Mouse (Mus musculus): ENCODE data around the gene Ciz1.

Gene Ciz1

GRCm38 (mm10) chr2:32415801-32416200 lies 63.7 kb downstream of the Ciz1 start:
- no peak for DNase-seq (ENCODE audit: low spot score in 2 of 2)

DNA sequence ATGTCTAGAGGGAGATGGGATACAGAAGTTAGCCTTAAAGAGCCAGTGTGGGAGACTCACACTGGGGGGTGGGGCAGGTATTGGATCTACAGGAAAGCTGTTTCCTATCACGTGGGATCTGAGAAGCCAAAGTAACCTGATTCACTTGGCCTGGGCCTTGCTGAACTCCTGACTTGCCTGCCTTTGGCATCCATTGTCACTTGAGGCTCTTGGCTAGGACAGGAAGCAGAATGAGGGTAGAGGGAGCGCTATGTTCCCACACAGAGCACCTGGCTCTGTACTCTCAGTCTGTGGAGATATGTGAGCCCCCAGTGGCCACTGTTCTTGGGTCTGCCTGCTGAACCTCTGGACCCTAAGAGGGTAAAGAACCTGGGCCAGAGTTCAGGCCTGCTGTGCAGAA lies 64.4 kb downstream of the Ciz1 start:
- no peak for DNase-seq (ENCODE audit: low spot score in 2 of 2)

DNA sequence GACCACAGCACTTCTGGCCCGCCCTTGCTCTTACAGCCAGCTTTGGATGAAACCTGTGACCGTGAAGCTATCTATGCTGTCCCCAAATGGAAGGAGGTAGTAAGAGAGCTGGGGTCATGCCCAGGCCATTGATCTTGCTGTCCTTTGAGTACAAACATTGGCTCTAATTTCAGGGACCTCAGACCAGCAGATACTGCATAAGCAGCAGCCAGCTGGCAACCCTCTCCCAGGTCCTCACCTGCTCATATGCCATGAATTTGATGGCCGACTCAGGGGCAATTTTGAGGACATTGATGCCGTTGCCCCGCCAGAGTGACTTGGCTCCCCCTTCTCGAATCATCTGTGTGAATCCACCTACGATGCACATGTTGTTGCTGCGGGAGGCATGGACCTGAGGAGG lies 65.4 kb downstream of the Ciz1 start:
- no peak for DNase-seq (ENCODE audit: low spot score in 2 of 2)

DNA sequence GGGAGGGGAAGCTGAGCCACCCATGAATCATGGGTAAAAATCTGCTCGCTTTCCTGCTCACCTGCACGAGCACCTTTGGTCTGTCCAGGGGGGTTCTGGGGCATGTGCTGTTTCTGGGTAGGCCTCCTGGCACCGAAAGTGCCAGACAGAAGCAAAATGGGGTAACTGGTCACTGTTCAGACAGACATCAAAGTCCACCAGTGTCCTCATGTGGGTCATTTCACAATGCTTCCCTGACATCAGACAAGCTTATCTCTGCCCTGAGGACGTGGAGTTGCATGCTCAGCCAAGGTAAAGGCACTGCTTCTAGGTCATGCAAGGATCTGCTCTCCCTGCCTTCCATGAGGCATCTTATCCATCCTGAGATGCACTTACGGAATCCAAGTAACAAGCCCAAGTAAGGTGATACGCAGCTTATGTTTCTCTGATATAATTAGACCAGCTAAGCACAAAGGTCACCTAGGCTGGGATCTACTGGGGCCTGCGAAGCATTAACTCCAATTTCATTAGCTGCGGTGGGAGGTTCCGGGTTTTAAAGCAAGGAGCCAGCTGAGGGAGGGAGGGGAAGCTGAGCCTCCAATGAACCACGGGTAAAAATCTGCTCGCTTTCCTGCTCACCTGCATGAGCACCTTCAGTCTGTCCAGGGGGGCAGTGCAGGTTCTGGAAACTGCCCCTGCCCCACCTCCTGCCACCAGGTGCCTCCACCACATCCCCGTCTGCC lies 66.5 kb downstream of the Ciz1 start:
- no peak for DNase-seq (ENCODE audit: low spot score in 2 of 2)

- no peak for DNase-seq (ENCODE audit: low spot score in 2 of 2)
Observed at GRCm38 (mm10) chr2:32419359-32419758, 67.2 kb downstream of the Ciz1 start.

- no peak for DNase-seq (ENCODE audit: low spot score in 2 of 2)
Observed at GRCm38 (mm10) chr2:32420066-32420608, 68.0 kb downstream of the Ciz1 start.

DNA sequence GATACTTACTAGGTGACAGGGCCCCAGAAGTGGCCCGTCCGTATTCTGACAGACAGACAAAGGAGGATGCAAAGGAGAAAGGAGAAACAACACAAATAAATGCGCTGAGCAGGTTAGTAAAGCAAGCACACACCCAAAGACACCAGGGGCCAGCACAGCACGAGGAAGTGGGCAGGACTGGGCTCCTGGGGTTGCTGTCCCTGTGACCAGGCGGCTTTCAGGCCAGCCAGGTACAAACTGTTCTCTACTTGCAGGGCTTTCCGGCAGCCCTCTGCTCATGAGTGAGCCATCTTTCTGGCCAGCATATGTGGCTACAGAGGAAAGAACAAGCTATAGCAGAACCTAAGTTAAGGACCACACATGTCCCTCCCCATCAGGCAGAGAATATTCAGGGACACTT lies 68.5 kb downstream of the Ciz1 start:
- no peak for DNase-seq (ENCODE audit: low spot score in 2 of 2)

DNA sequence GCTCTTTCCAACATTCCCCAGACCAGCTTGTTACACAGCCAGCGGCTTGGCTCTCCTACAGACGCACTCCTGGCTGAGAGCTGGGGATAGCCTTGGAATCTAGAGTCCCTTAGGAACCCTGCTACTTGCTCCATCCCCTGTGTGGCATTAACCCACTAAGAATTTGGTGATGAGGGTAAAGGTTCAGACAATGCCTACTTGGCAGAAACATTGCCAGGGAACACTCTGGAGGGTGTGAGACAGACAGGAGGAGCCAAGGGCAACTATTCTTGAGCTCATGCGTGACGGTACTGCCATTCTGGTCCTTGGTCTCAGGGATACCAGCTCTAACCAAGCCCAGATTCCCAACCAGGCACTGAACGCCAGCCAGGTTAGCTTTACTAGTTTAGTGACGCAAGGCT lies 69.7 kb downstream of the Ciz1 start:
- no peak for DNase-seq (ENCODE audit: low spot score in 2 of 2)

DNA sequence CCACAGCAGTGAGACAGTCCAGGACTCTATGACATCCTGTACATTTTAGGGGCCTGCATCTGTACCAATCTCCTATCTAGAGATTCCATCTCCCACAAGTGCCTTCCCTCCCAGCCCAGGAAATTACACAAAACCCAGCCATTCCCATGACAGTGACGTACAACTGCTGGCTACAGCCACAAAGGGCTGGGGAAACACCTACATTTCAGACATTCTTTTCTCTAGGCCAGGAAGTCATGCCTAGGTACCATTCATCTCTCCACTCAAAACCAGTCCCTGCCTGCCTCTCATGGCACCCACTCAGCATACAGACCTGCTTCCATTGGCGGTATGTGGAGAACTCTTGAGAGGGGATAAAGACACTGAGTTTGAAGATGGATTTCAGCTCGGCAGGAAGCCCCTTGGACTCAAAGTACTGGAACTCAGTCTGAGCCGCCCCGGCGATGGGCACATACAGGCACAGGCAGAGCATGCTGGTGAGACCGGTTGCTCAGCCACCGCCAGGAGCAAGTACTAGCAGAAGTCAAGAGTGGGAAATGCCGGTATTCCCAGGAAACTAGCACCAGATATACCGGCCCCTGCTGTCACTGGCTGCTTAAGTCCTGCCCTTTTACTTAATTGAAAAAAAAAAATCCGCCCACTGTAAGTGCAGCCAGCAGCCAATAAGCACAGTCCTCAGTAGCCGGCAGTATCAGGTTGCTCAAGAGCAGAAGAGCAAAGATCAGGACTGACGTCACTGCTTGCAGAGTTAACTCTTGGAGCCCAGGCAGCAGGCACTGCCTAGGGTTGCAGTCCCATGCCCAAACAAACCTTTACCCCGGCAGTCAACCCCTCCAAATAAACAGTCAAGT lies 71.6 kb downstream of the Ciz1 start:
- DNase-seq (ENCODE audit: low spot score in 2 of 2): peak; percentile 65 to 69

DNA sequence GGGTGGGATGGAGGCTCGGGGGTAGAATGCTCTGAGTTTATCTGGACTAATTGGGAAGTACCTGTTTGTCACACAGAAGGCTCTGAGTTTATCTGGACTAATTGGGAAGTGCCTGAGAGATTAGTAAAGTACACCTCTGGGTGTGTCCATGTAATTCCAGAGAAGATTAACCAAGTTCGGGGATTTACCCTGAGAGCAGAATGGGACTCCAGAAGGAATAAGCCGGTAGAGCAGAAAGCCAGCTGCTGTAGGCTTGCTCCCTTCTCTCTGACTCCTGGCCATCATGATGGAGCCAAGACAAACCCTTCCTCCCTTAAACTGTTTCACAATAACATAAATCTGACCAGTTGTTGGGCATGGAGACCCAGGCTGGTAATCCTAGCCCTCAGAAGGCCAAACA lies 72.7 kb downstream of the Ciz1 start:
- DNase-seq (ENCODE audit: low spot score in 2 of 2): no peak

- no peak for DNase-seq (ENCODE audit: low spot score in 2 of 2)
Observed at GRCm38 (mm10) chr2:32425568-32425967, 73.4 kb downstream of the Ciz1 start.

DNA sequence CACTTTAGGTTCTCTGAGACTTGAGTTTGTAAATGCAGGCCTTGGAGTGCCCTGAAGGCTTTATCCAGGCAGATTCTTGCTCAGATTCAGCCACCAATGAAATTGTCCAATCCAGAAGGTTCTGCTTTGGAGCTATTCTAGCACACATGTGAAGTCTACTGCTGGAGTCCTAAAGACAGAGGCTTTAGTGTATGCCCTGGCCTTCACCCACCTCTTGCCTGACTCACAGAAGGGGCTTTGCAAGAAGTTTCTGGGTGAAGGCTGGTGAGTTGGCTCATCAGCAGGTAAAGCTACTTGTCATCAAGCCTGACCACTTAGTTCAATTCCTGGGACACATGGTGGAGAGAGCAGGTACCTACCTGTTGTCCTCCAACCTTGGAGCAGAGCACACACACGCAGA lies 74.0 kb downstream of the Ciz1 start:
- no peak for DNase-seq (ENCODE audit: low spot score in 2 of 2)

DNA sequence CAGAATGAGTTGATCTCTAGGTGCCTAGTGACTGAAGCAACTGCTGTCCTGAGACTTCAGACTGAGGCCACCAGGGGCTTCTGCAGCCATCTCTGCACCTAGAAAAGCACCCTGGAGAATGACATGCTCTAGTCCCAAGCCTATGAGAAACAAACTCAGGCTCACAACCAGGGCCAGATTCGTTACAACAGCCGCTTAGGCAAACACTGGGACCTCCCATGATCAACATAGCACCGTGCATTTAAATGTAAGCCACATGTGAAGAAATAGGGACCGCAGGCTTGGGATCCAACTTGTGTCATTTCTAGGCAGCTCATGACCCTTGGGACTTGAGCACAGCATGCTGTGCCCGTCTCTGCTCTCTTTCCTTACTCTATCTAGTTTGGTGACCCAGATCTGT lies 75.6 kb downstream of the Ciz1 start:
- DNase-seq (ENCODE audit: low spot score in 2 of 2): no peak

DNA sequence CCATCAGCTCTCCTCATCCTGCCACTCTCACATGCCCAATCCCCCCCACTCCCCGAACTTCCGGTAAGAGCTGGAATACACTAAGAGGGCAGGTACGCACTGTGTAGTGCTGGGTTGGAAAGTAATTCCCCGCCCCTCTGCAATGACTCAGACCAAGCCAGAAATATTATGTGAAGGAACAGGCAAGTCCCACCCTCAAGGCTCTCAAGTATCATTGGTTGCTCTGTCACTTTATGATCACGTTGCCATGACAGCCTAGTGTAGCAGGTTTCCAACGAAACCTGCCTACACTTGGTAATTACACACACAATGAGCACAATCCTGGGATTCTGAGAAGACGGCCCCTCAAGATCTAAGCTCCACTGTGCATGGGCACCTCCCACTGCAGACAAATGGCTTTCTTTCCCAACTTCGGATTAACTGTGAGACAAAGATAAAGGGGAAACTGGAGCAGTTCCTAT lies 76.2 kb downstream of the Ciz1 start:
- no peak for DNase-seq (ENCODE audit: low spot score in 2 of 2)

DNA sequence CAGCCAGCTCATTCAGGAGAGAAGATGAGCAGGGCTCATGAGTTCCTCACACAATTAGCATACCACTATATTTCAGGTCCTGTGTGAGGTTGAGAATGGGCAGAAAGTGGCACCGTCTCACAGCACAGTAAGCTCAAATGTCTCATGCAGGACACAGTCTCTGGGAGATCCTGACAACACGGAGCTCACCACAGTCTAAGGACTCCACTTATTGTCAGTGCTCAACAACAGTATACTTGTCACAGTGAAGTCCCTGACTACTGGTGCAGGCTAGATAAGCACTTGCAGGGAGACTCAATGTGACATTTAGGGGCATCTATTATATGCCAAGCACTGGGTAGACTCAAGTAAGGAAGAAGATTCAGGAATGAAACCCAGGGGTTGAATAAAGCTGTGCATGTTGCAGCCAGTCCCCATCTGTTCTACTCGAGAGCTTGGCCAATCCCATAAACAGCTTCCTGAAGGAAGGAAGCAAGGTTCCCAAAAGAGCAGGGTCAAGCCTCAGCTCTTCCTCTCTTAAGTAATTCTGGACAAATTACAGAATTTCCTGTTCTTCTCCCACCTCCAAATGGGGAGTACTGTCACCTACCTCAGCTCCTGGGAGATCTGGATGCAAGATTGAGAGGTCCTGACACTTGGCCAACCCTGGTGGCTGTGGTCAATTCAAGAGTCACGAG lies 77.2 kb downstream of the Ciz1 start:
- DNase-seq (ENCODE audit: low spot score in 2 of 2): no peak
